Mouse (Mus musculus) liver, embryonic 11.5 days (tissue): Measurements from ENCODE around the gene Abr. TPM values are rescaled to one million over a fixed set of nuclear protein-coding genes. Genes with fewer than 3 reads are reported as not detected.
A peak's percentile ranks its signal among the peaks of the same experiment; 100 is the strongest.

ENCODE experiments used
- ATAC-seq: fragments of 200-750 bp; cut with Nextera tagmentation; replicated peaks from 2 replicates; pipeline ENCODE4 v1.8.0; 2017; ENCODE audit warnings: moderate number of reproducible peaks, mild to moderate bottlenecking, moderate TSS enrichment, moderate library complexity; ENCODE audit not compliant: low FRiP score
- DNase-seq: peaks from one replicate; pipeline ENCODE4 v3.0.0-alpha.2; 2017; ENCODE audit warnings: low spot score
- H3K27ac ChIP-seq: fragments of 300-500 bp; sonication (generic); 2 replicates; pipeline ENCODE4 v1.5.1; 2014; ENCODE audit warnings: mild to moderate bottlenecking, low read depth, low read length, control low read depth
- H3K27me3 ChIP-seq: fragments of 300-500 bp; sonication (generic); replicated peaks from 2 replicates; pipeline ENCODE4 v1.6.1; 2014; ENCODE audit warnings: low read length, mixed read lengths; ENCODE audit not compliant: control insufficient read depth, insufficient read depth
- H3K36me3 ChIP-seq: fragments of 300-500 bp; sonication (generic); 2 replicates; pipeline ENCODE4 v1.6.1; 2014; ENCODE audit warnings: mild to moderate bottlenecking, low read length, moderate library complexity, mixed read lengths; ENCODE audit not compliant: control insufficient read depth, insufficient read depth
- H3K4me1 ChIP-seq: fragments of 300-500 bp; sonication (generic); replicated peaks from 2 replicates; pipeline ENCODE4 v1.6.1; 2014; ENCODE audit warnings: low read length, mixed read lengths; ENCODE audit not compliant: control insufficient read depth, insufficient read depth
- H3K4me2 ChIP-seq: fragments of 300-500 bp; sonication (generic); 2 replicates; pipeline ENCODE4 v1.6.1; 2014; ENCODE audit warnings: mild to moderate bottlenecking, control low read depth, moderate library complexity
- H3K4me3 ChIP-seq: fragments of 300-500 bp; sonication (generic); 2 replicates; pipeline ENCODE4 v1.5.1; 2014; ENCODE audit warnings: low read depth, low read length, control low read depth
- H3K9ac ChIP-seq: fragments of 300-500 bp; sonication (generic); 2 replicates; pipeline ENCODE4 v1.6.1; 2014; ENCODE audit warnings: low read depth, low read length, control low read depth
- H3K9me3 ChIP-seq: fragments of 300-500 bp; sonication (generic); 2 replicates; pipeline ENCODE4 v1.6.1; 2016; ENCODE audit warnings: low read length, inconsistent platforms, mixed read lengths; ENCODE audit not compliant: control insufficient read depth
- WGBS: fragments of 180-500 bp; shearing (Covaris S2); extraction: QIAGEN DNeasy Blood & Tissue Kit; methylation state at CpG from one replicate; pipeline ENCODE4 v1.1.7; 2014; 5-methylcytosine and 5-hydroxymethylcytosine counted together
- polyA plus RNA-seq: library from polyadenylated mRNA; unstranded; fragments of >200 nt; fragmentation: Nextera tagmentation; extraction: Ambion mirVana; gene quantifications from 2 replicates; pipeline ENCODE4 v1.2.1, GENCODE M21; 2014

Abr gene
- polyA plus RNA-seq, 1 experiment from 2014 or later = 11.6 TPM

DNA sequence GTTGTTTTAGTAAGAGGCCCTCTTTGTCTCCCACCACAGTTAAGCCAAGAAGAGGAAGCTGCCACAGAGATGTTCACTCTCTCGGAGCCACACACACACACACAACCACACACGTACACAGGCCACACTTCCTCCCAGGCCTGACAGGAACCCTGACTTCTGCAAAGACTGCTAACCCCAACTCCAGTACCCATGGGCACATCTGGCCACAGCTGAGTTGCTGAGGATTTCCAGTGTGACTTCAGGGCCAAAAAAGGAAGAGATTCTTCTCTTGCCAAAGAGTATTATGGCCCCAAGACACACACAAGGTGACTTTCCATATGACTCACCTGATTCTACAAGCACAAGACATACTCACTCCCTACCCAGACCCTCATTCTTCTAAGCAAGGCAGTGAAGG is 34.1 kb downstream of the Abr start:
- peaks cover 6% of the 10 kb centered on the region for H3K4me1 ChIP-seq
- no peak overlapping the region for H3K9ac ChIP-seq
- H3K9me3 ChIP-seq = no peaks in the 10 kb centered on the region
- no peaks in the 10 kb centered on the region for H3K36me3 ChIP-seq
- H3K4me3 ChIP-seq = no peak overlapping the region
- H3K27me3 ChIP-seq = no peaks in the 10 kb centered on the region
- WGBS = 61% methylated on average over 2 of the region's 2 CpGs
- no peak overlapping the region for H3K4me2 ChIP-seq
- peak overlapping the region; percentile 43; the same call in 1 of the 2 replicates for H3K27ac ChIP-seq
- ATAC-seq (no peak), DNase-seq (no peak)

DNA sequence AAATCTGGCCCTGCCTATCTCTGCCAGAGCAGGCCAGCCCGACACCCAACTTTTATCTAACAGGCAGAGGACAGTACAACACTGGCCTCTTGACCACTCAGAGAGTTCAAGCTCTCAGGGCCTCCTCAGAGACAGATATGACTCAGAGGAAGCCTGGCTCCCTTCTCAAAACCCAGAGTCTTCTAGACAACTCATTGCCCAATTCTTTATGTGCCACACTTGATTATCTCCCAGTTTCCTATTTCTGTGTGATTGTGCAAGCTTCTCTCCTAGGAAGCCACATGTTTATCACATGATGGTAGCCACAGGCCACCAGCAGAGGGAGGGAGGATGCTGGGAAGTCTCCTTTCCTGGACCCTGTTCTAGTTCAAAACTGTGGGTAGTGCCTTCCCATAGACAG is 34.8 kb downstream of the Abr start:
- WGBS = 41% methylated on average over 1 of the region's 1 CpGs
- Histone ChIP-seq H3K9ac (no peak overlapping the region), H3K36me3 (no peaks in the 10 kb centered on the region), H3K4me3 (no peak overlapping the region), H3K27me3 (no peaks in the 10 kb centered on the region), H3K4me1 (peaks cover 2% of the 10 kb centered on the region; the same call in 1 of the 2 replicates), H3K4me2 (no peak overlapping the region), H3K9me3 (no peaks in the 10 kb centered on the region), H3K27ac (peak overlapping the region; percentile 43; the same call in 1 of the 2 replicates)
- no peak for ATAC-seq
- no peak for DNase-seq

DNA sequence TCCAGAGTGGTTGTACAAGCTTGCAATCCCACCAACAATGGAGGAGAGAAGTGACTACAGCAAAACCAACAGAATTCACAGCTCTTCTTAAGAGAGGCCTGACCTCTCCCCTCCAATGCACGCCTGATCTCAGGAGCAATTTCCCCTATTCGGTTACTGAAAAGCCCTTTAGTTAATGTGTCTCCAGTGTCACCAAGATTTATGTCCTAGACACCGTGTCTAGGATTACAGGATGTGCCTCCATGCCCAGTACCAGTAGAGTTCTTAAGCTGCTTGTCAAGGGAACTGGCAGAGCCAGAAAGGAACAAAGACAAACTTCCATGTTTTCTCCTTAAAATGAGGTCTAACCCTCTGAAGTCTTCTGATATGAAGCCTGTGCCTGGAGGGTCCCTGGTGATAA is 36.0 kb downstream of the Abr start:
- WGBS = 57% methylated on average over 3 of the region's 3 CpGs
- ATAC-seq = no peak

DNA sequence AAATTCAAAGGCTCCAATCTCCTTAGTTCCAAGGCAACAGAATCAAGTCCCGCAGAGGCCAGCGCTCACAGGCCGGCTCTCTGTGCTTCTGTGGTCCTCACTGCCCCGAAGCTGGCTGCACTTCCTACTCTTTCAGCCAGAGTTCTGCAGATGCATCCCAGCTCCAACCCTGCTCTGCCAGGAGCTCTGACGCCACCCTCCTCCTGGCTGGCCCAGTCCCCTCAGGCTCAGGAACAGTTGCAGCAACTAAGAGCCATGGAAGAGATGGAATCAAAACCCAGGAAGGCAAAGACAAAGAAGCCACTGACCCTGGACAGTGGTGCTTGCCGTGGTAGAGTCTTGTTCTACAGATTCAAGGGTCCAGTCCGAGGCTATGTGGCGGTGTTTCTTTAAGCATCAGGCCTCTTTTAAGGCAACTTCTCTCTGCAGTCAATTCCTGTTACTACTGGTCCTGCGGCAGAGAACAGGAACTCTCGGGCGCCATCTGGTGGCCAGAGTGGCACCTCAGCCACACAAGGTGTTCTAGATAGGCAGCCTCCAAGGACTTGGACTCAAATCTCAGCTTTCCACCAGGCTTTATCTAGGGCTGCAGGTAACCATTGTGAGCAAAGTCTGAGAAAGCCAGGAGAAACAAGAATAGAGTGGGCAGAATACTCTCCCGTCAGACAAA is 44.4 kb downstream of the Abr start:
- no peaks in the 10 kb centered on the region for H3K9me3 ChIP-seq

More for the DNA sequence above, 36.0 kb downstream of the Abr start:
- Histone ChIP-seq H3K36me3 (no peaks in the 10 kb centered on the region), H3K4me3 (no peak overlapping the region), H3K4me2 (no peak overlapping the region), H3K9me3 (no peaks in the 10 kb centered on the region), H3K27ac (no peak overlapping the region), H3K9ac (no peak overlapping the region), H3K4me1 (peaks cover 2% of the 10 kb centered on the region; the same call in 1 of the 2 replicates), H3K27me3 (no peaks in the 10 kb centered on the region)
- no peak for DNase-seq

DNA sequence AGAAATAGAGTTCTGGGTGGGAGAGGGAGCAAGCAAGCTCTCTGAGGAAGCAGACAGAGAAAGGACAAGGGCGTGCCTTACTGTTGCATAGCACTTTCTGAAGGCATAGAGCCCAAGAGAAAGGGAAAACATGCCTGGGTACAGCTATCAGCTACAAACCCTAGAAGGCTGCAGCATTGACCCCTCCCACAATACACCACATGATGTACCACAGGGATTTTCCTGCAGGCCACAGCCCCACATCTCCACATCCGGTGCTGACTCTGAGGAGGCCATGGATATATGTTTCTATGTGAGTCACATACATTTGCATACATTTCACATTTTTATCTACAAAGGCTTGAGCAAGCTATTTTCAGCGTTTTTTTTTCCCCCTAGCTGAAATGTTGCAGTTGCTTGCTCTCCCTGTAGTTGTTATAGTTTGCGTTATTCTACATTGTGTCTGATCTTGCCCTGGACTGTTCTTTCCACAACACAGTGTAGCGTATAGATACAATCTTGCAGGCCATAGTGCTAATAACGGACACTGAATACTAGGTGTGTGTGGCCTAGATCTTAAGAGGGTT is 49.2 kb downstream of the Abr start:
- Histone ChIP-seq H3K9ac (no peak overlapping the region), H3K4me2 (no peak overlapping the region), H3K36me3 (no peaks in the 10 kb centered on the region), H3K27me3 (peaks cover 46% of the 10 kb centered on the region), H3K4me3 (no peak overlapping the region), H3K27ac (no peak overlapping the region), H3K4me1 (no peaks in the 10 kb centered on the region), H3K9me3 (no peaks in the 10 kb centered on the region)
- DNase-seq = no peak
- no peak for ATAC-seq
- WGBS = 74% methylated on average over 6 of the region's 6 CpGs

More for the DNA sequence above, 44.4 kb downstream of the Abr start:
- Histone ChIP-seq H3K27me3 (peaks cover 5% of the 10 kb centered on the region), H3K27ac (no peak overlapping the region), H3K36me3 (no peaks in the 10 kb centered on the region), H3K9ac (no peak overlapping the region), H3K4me2 (no peak overlapping the region), H3K4me1 (no peaks in the 10 kb centered on the region), H3K4me3 (no peak overlapping the region)
- ATAC-seq = no peak
- peak; percentile 82 for DNase-seq
- 34% methylated on average over 12 of the region's 12 CpGs for WGBS

DNA sequence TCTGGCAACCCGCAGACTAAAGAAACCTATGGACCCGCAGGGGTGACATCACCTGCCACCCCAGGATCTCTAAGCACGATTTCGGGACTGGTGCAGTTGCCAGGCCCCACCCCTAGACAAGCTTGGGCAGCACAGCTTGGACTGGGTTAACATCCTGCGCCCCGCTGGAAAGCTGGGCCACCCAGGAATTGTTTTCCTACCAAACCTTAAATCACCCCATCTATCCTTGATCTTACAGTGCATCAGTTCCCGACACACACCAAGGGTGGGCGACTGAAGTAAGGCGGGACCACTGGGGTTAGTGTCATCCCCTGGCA is 50.5 kb downstream of the Abr start:
- no peak overlapping the region for H3K27ac ChIP-seq
- H3K9ac ChIP-seq = no peak overlapping the region; the same call in 1 of the 2 replicates
- peak overlapping the region; percentile 79 for H3K4me2 ChIP-seq
- no peaks in the 10 kb centered on the region for H3K9me3 ChIP-seq
- peaks cover 46% of the 10 kb centered on the region for H3K27me3 ChIP-seq
- H3K4me1 ChIP-seq = no peaks in the 10 kb centered on the region
- peak overlapping the region; percentile 54 for H3K4me3 ChIP-seq
- H3K36me3 ChIP-seq = no peaks in the 10 kb centered on the region
- WGBS = 8% methylated on average over 9 of the region's 9 CpGs
- ATAC-seq (no peak), DNase-seq (no peak)

DNA sequence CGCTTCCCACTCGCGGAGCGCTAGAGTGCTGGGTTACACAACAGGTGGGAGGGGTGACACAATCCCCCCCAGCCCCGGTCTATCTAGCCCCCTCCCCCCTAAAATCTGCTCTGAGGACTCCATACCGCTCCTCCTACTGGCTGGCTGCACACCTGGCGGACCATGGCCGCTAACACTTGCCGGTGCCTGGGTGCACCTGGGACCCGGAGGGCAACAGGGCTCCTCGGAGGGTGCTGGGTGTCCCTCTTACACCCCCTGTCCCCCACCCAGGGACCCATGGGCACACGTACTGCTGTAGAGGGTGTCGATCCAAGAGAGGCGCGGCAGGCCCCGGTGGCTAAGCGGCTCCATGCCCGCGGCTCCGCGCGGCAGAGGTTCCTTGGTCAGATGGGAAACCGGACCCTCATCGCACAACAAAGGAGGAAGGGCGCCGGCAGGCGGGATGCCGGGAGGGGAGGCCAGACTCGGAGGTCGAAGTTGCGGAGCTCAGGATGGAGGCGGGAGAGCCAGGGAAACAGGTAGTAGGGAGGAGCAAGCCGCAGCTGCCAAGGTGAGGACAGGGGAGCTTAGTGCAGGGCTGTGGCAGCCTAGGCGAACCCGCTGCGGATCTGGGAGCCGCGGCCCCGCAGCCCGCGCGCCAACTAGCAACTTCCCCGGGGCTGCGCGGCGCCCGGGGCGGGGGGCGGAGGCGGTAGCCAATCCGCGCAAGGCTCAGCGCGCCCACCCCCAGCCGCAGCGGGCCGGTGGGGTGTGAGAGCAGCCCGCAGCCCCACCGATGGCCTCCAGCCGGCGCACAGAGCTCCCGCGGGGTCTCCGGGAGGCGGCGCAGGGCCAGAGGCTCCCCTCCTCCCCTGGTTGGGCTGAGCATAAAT is 51.1 kb downstream of the Abr start:
- peaks cover 46% of the 10 kb centered on the region for H3K27me3 ChIP-seq
- WGBS = 2% methylated on average over 58 of the region's 66 CpGs
- peak overlapping the region; percentile 79 for H3K4me2 ChIP-seq
- peak overlapping the region; percentile 54 for H3K4me3 ChIP-seq
- DNase-seq = peak; percentile 45
- no peak for ATAC-seq
- H3K9ac ChIP-seq = peak overlapping the region; percentile 48
- H3K36me3 ChIP-seq = no peaks in the 10 kb centered on the region
- H3K27ac ChIP-seq = no peak overlapping the region
- H3K4me1 ChIP-seq = no peaks in the 10 kb centered on the region
- H3K9me3 ChIP-seq = no peaks in the 10 kb centered on the region

DNA sequence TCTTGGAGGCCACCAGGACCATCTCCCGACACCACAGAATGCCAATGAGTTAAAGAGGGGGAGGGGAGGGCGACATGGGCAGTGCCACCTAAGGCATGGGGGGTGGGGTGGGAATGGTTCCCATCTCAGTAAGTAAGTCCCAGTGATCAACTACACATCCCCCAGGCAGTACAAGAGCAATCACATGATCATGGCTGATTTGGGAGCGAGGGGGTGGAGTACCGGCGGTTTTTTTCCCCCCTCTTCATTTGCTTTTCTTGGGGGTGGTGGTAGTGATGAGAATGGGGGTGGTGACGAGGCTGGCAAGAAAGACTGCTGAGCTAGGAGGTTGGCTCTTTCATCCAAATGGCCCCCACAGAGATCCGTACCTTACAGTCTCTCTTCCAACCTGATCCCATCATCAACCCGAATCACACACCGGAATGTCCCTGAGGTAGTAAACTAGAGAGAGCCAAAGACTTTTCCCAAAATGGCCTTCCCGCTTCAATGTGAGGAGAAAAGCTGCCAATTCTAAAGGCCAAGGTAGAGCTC is 51.8 kb downstream of the Abr start:
- no peak for ATAC-seq
- WGBS = 14% methylated on average over 10 of the region's 10 CpGs
- Histone ChIP-seq H3K36me3 (no peaks in the 10 kb centered on the region), H3K27me3 (peaks cover 46% of the 10 kb centered on the region), H3K9me3 (no peaks in the 10 kb centered on the region), H3K4me2 (peak overlapping the region; percentile 79), H3K9ac (peak overlapping the region; percentile 48; the same call in 1 of the 2 replicates), H3K4me1 (no peaks in the 10 kb centered on the region), H3K27ac (no peak overlapping the region), H3K4me3 (peak overlapping the region; percentile 54)
- DNase-seq = no peak
